8 mouse cellular contexts compared by ENCODE assay signal in the genomic region with DNA sequence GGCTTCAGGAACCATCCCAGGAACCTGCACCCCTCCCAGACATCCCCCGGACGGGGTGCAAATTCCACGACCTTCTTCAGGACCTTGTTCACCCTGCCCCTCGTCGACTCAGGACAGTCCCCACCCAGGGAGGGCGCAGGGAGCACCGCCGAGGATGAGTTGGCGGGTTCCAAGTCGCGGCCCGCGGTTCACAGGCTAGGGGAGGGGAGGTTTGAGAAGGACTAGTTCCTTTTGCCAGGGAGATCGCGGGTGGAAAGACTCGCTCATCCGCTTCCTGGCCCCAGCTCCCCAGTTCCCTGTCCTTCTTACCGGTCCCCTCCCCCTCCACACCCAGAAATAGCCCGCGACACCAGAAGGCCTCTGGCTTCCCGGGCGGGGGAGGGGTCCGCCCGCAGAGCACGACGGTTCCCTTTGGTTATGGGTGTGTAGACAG. TPM values are rescaled to one million over a fixed set of nuclear protein-coding genes. Genes with fewer than 3 reads are reported as not detected.
DNase-seq lines count a peak whose midpoint lies in the region; ATAC-seq and TF ChIP-seq lines count a peak whose summit lies in the region.

Fam19a3 (minus strand) TSS at position 370 of the 433 bp plus-strand sequence.

- H3K9ac ChIP-seq in forebrain, embryonic 14.5 days (ENCODE audit: low read length) = peak within 1 kb of the TSS; percentile 52
- peak within 1 kb of the TSS; percentile 63 for H3K9ac ChIP-seq in hindbrain, embryonic 13.5 days
- peak within 1 kb of the TSS; percentile 29; the same call in 1 of the 2 replicates for H3K9ac ChIP-seq in liver, embryonic 13.5 days
- peak within 1 kb of the TSS; percentile 53 for H3K9ac ChIP-seq in neural tube, embryonic 12.5 days

- no peaks in the 10 kb centered on the region for H3K36me3 ChIP-seq in spleen, adult 2 months (ENCODE audit: control insufficient read depth, insufficient read depth, low read length)
- H3K36me3 ChIP-seq in forebrain, embryonic 14.5 days (ENCODE audit: control insufficient read depth, insufficient read depth, low read length) = no peaks in the 10 kb centered on the region
- H3K36me3 ChIP-seq in hindbrain, embryonic 13.5 days = no peaks in the 10 kb centered on the region
- no peaks in the 10 kb centered on the region for H3K36me3 ChIP-seq in liver, embryonic 13.5 days
- no peaks in the 10 kb centered on the region for H3K36me3 ChIP-seq in neural tube, embryonic 12.5 days

- no peak; the same call in 1 of the 2 replicates for ATAC-seq in forebrain, embryonic 14.5 days
- ATAC-seq in hindbrain, embryonic 13.5 days (ENCODE audit: low FRiP score) = 0 out of 2 replicates have a peak, but pooled peaks have one; percentile 9
- peak; percentile 10; the same call in 1 of the 2 replicates for ATAC-seq in liver, embryonic 13.5 days (ENCODE audit: low read depth)
- ATAC-seq in neural tube, embryonic 12.5 days (ENCODE audit: low FRiP score, low read depth) = peak; percentile 49; the same call in 1 of the 2 replicates

- DNase-seq in spleen, adult 2 months (ENCODE audit: low read depth in 1 of 2, low spot score in 2 of 2) = peak in 1 of 2 experiments; percentile 26
- DNase-seq in spleen, adult 12 weeks (ENCODE audit: low spot score) = no peak
- no peak for DNase-seq in forebrain, embryonic 14.5 days (ENCODE audit: low spot score)
- DNase-seq in liver, embryonic 13.5 days = no peak
- no peak for DNase-seq in MN1 (ENCODE audit: low spot score)
- DNase-seq in right cerebral cortex, adult 2 months (ENCODE audit: low spot score in 2 of 2) = no peak

- peaks cover 19% of the 10 kb centered on the region; the same call in 1 of the 2 replicates for H3K4me1 ChIP-seq in spleen, adult 2 months (ENCODE audit: control insufficient read depth, insufficient read depth, insufficient read length)
- H3K4me1 ChIP-seq in forebrain, embryonic 14.5 days (ENCODE audit: control insufficient read depth, insufficient read depth, low read length) = peaks cover 10% of the 10 kb centered on the region
- H3K4me1 ChIP-seq in hindbrain, embryonic 13.5 days (replicated peaks) = peaks cover 26% of the 10 kb centered on the region
- peaks cover 25% of the 10 kb centered on the region for H3K4me1 ChIP-seq in liver, embryonic 13.5 days (replicated peaks)
- H3K4me1 ChIP-seq in neural tube, embryonic 12.5 days = peaks cover 24% of the 10 kb centered on the region

- under 1% methylated on average over 26 of the region's 26 CpGs for WGBS in spleen, adult 2 months
- under 1% methylated on average over 24 of the region's 26 CpGs for WGBS in forebrain, embryonic 14.5 days
- WGBS in hindbrain, embryonic 13.5 days = under 1% methylated on average over 26 of the region's 26 CpGs
- WGBS in liver, embryonic 13.5 days (ENCODE audit: insufficient replicate concordance) = under 1% methylated on average over 26 of the region's 26 CpGs
- 2% methylated on average over 26 of the region's 26 CpGs for WGBS in neural tube, embryonic 12.5 days

- peak within 1 kb of the TSS; percentile 50 for H3K27ac ChIP-seq in spleen, adult 2 months (ENCODE audit: insufficient read depth, low read length)
- no peak within 1 kb of the TSS for H3K27ac ChIP-seq in forebrain, embryonic 14.5 days (ENCODE audit: low read depth, low read length)
- H3K27ac ChIP-seq in hindbrain, embryonic 13.5 days = no peak within 1 kb of the TSS
- no peak within 1 kb of the TSS for H3K27ac ChIP-seq in liver, embryonic 13.5 days
- H3K27ac ChIP-seq in neural tube, embryonic 12.5 days = no peak within 1 kb of the TSS

- no peaks in the 10 kb centered on the region for H3K9me3 ChIP-seq in forebrain, embryonic 14.5 days (replicated peaks; ENCODE audit: control insufficient read depth, low read length)
- no peaks in the 10 kb centered on the region for H3K9me3 ChIP-seq in hindbrain, embryonic 13.5 days
- H3K9me3 ChIP-seq in liver, embryonic 13.5 days (replicated peaks) = no peaks in the 10 kb centered on the region
- H3K9me3 ChIP-seq in neural tube, embryonic 12.5 days = no peaks in the 10 kb centered on the region

- peak within 1 kb of the TSS; percentile 85 for H3K4me2 ChIP-seq in forebrain, embryonic 14.5 days (ENCODE audit: low read length)
- H3K4me2 ChIP-seq in hindbrain, embryonic 13.5 days = peak within 1 kb of the TSS; percentile 76
- peak within 1 kb of the TSS; percentile 78 for H3K4me2 ChIP-seq in liver, embryonic 13.5 days
- H3K4me2 ChIP-seq in neural tube, embryonic 12.5 days (replicated peaks) = peak within 1 kb of the TSS; percentile 84

- H3K27me3 ChIP-seq in spleen, adult 2 months (ENCODE audit: control insufficient read depth, insufficient read depth, low read length) = peaks cover 12% of the 10 kb centered on the region
- H3K27me3 ChIP-seq in forebrain, embryonic 14.5 days (replicated peaks; ENCODE audit: control insufficient read depth, insufficient read depth, low read length) = peaks cover 67% of the 10 kb centered on the region
- H3K27me3 ChIP-seq in hindbrain, embryonic 13.5 days = peaks cover 100% of the 10 kb centered on the region
- H3K27me3 ChIP-seq in liver, embryonic 13.5 days = peaks cover 98% of the 10 kb centered on the region
- peaks cover 84% of the 10 kb centered on the region for H3K27me3 ChIP-seq in neural tube, embryonic 12.5 days (replicated peaks)

- peak within 1 kb of the TSS; percentile 56 for H3K4me3 ChIP-seq in spleen, adult 2 months (ENCODE audit: extremely low read depth, insufficient read depth, insufficient read length)
- H3K4me3 ChIP-seq in forebrain, embryonic 14.5 days (ENCODE audit: low read depth, low read length) = peak within 1 kb of the TSS; percentile 40
- peak within 1 kb of the TSS; percentile 44 for H3K4me3 ChIP-seq in hindbrain, embryonic 13.5 days
- peak within 1 kb of the TSS; percentile 59 for H3K4me3 ChIP-seq in liver, embryonic 13.5 days (replicated peaks)
- peak within 1 kb of the TSS; percentile 38 for H3K4me3 ChIP-seq in neural tube, embryonic 12.5 days

- TF ChIP-seq POLR2A in spleen, adult 2 months (IDR thresholded peaks at IDR 0.05; ENCODE audit: low read depth, low read length) = no peak

- TF ChIP-seq CTCF in spleen, adult 2 months (IDR thresholded peaks at IDR 0.05; ENCODE audit: extremely low read depth, insufficient read depth, insufficient read length, insufficient replicate concordance) = no peak

RNA-seq across cellular contexts. Expression of gene Fam19a3, which starts in this region (rescaled TPM):
- 0.21 and 0.23 TPM in 2 replicates for polyA plus RNA-seq in spleen, adult 2 months (2012; rRNA removed)
- 0.05 and 0.06 TPM in 2 replicates for polyA plus RNA-seq in forebrain, embryonic 14.5 days (2014; fragmentation: Nextera tagmentation; extraction: Ambion mirVana)
- polyA plus RNA-seq in hindbrain, embryonic 13.5 days (2015; fragmentation: Nextera tagmentation; extraction: Ambion mirVana) = 0.04 and 0.06 TPM in 2 replicates
- not detected in 2 replicates for polyA plus RNA-seq in liver, embryonic 13.5 days (2015; fragmentation: Nextera tagmentation; extraction: Ambion mirVana)
- polyA plus RNA-seq in neural tube, embryonic 12.5 days (2016; fragmentation: Nextera tagmentation; extraction: Ambion mirVana) = not detected in 2 replicates

Comparison
In these comparisons a context has a peak if more than half of its experiments do, and no peak if none do; other contexts are left out.
1. Peak in ATAC-seq, H3K4me3 ChIP-seq, H3K9ac ChIP-seq and H3K4me2 ChIP-seq in hindbrain, embryonic 13.5 days; RNA of the gene not detected or under 1 TPM.
2. Peak in ATAC-seq, H3K4me3 ChIP-seq, H3K9ac ChIP-seq and H3K4me2 ChIP-seq in liver, embryonic 13.5 days; RNA of the gene not detected or under 1 TPM.
3. Peak in ATAC-seq, H3K4me3 ChIP-seq, H3K9ac ChIP-seq and H3K4me2 ChIP-seq in neural tube, embryonic 12.5 days; RNA of the gene not detected or under 1 TPM.